Mouse (Mus musculus) stomach, postnatal 0 days (tissue): Measurements from ENCODE around the gene Gga1. TPM values are rescaled to one million over a fixed set of nuclear protein-coding genes. Genes with fewer than 3 reads are reported as not detected.

Source experiments
- ATAC-seq: fragments of 200-750 bp; cut with Nextera tagmentation; 2 replicates; pipeline ENCODE4 v1.8.0; 2017; ENCODE audit not compliant: low FRiP score, low TSS enrichment
- DNase-seq: peaks from one replicate; pipeline ENCODE4 v3.0.0-alpha.2; 2016; ENCODE audit warnings: low spot score
- H3K27ac ChIP-seq: fragments of 300-500 bp; sonication (generic); replicated peaks from 2 replicates; pipeline ENCODE4 v1.5.1; 2014; ENCODE audit warnings: mild to moderate bottlenecking, control low read depth
- H3K27me3 ChIP-seq: fragments of 300-500 bp; sonication (generic); 2 replicates; pipeline ENCODE4 v1.6.1; 2014; ENCODE audit warnings: low read length; ENCODE audit not compliant: control insufficient read depth, insufficient read depth
- H3K36me3 ChIP-seq: fragments of 300-500 bp; sonication (generic); 2 replicates; pipeline ENCODE4 v1.6.1; 2014; ENCODE audit warnings: low read length, mixed read lengths; ENCODE audit not compliant: control insufficient read depth, insufficient read depth
- H3K4me1 ChIP-seq: fragments of 300-500 bp; sonication (generic); replicated peaks from 2 replicates; pipeline ENCODE4 v1.6.1; 2014; ENCODE audit warnings: antibody characterized with exemption; ENCODE audit not compliant: control insufficient read depth, insufficient read depth
- H3K4me2 ChIP-seq: fragments of 300-500 bp; sonication (generic); replicated peaks from 2 replicates; pipeline ENCODE4 v1.6.1; 2014; ENCODE audit warnings: low read depth, mild to moderate bottlenecking, control low read depth, moderate library complexity
- H3K4me3 ChIP-seq: fragments of 300-500 bp; sonication (generic); 2 replicates; pipeline ENCODE4 v1.5.1; 2014; ENCODE audit warnings: low read depth, low read length, control low read depth
- H3K9ac ChIP-seq: fragments of 300-500 bp; sonication (generic); 2 replicates; pipeline ENCODE4 v1.6.1; 2014; ENCODE audit warnings: mild to moderate bottlenecking, low read length, control low read depth, mixed read lengths
- H3K9me3 ChIP-seq: fragments of 300-500 bp; sonication (generic); 2 replicates; pipeline ENCODE4 v1.6.1; 2016; ENCODE audit warnings: low read length; ENCODE audit not compliant: control insufficient read depth
- CTCF ChIP-seq: IDR thresholded peaks from 2 replicates; pipeline ENCODE4 v1.5.1; 2016; ENCODE audit warnings: antibody characterized with exemption, low read depth, mild to moderate bottlenecking, moderate library complexity
- EP300 ChIP-seq: optimal IDR thresholded peaks from 2 replicates; pipeline ENCODE3; 2016; ENCODE audit warnings: antibody characterized with exemption
- WGBS: fragments of 180-500 bp; shearing (Covaris S2); extraction: QIAGEN DNeasy Blood & Tissue Kit; methylation state at CpG from one replicate; pipeline ENCODE4 v1.1.7; 2014; 5-methylcytosine and 5-hydroxymethylcytosine counted together
- polyA plus RNA-seq: library from polyadenylated mRNA; unstranded; fragments of >200 nt; fragmentation: Nextera tagmentation; extraction: Ambion mirVana; gene quantifications from 2 replicates; pipeline ENCODE4 v1.2.1, GENCODE M21; 2015

The Gga1 gene
- polyA plus RNA-seq, 1 experiment from 2014 or later: 35.6 TPM

GRCm38 (mm10) chr15:78927021-78927787 lies 50.2 kb downstream of the Gga1 start:
- peak overlapping the region; percentile 94 for H3K27ac ChIP-seq
- ATAC-seq (no peak), DNase-seq (no peak)
- peaks cover 5% of the 10 kb centered on the region; the same call in 1 of the 2 replicates for H3K4me1 ChIP-seq
- TF ChIP-seq CTCF: no peak
- no peak for TF ChIP-seq EP300
- peak overlapping the region; percentile 70 for H3K9ac ChIP-seq
- no peaks in the 10 kb centered on the region for H3K9me3 ChIP-seq
- WGBS: 9% methylated on average over 15 of the region's 15 CpGs
- peak overlapping the region; percentile 72 for H3K4me2 ChIP-seq
- peaks cover 7% of the 10 kb centered on the region; the same call in 1 of the 2 replicates for H3K36me3 ChIP-seq
- H3K4me3 ChIP-seq: peak overlapping the region; percentile 56
- H3K27me3 ChIP-seq: no peaks in the 10 kb centered on the region

- H3K9me3 ChIP-seq: no peaks in the 10 kb centered on the region
- peak overlapping the region; percentile 94 for H3K27ac ChIP-seq
- H3K4me3 ChIP-seq: peak overlapping the region; percentile 56
- peaks cover 5% of the 10 kb centered on the region; the same call in 1 of the 2 replicates for H3K4me1 ChIP-seq
- TF ChIP-seq CTCF: no peak
- TF ChIP-seq EP300: no peak
- DNase-seq: peak; percentile 89
- ATAC-seq: peak; percentile 66; the same call in 1 of the 2 replicates
- peak overlapping the region; percentile 72 for H3K4me2 ChIP-seq
- no peaks in the 10 kb centered on the region for H3K27me3 ChIP-seq
- under 1% methylated on average over 33 of the region's 35 CpGs for WGBS
- H3K9ac ChIP-seq: peak overlapping the region; percentile 70
- H3K36me3 ChIP-seq: peaks cover 7% of the 10 kb centered on the region; the same call in 1 of the 2 replicates
Measured at GRCm38 (mm10) chr15:78927788-78928457, 50.9 kb downstream of the Gga1 start.

DNA sequence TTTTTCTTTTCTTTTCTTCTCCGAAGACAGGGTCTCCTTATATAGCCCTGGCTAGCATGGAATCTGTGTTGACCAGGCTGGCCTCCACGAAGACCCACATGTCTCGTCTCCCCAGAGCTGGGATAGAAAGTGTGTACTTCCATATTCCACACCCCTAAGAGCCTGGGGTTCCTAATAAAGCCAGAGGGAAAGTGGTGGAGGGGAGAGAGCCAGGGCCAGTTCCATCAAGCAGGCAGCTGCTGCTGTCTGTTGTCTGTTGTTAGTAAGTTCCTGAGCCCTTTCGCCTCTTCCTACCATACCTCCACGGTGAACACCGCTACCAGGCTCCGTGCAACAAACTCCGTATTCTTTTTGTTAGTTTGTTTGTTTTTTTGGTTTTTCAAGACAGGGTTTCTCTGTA lies 51.5 kb downstream of the Gga1 start:
- Histone ChIP-seq H3K9ac (peak overlapping the region; percentile 27; the same call in 1 of the 2 replicates), H3K4me1 (peaks cover 5% of the 10 kb centered on the region; the same call in 1 of the 2 replicates), H3K27me3 (no peaks in the 10 kb centered on the region), H3K9me3 (no peaks in the 10 kb centered on the region), H3K27ac (peak overlapping the region; percentile 49; the same call in 1 of the 2 replicates), H3K36me3 (peaks cover 7% of the 10 kb centered on the region; the same call in 1 of the 2 replicates), H3K4me2 (peak overlapping the region; percentile 72), H3K4me3 (no peak overlapping the region)
- ATAC-seq (no peak), DNase-seq (no peak)
- TF ChIP-seq CTCF (no peak), EP300 (no peak)
- WGBS: 37% methylated on average over 8 of the region's 8 CpGs

GRCm38 (mm10) chr15:78930192-78930706 lies 53.3 kb downstream of the Gga1 start:
- ATAC-seq: no peak
- Histone ChIP-seq H3K4me1 (peaks cover 5% of the 10 kb centered on the region; the same call in 1 of the 2 replicates), H3K4me3 (no peak overlapping the region), H3K4me2 (no peak overlapping the region), H3K9me3 (no peaks in the 10 kb centered on the region), H3K9ac (no peak overlapping the region), H3K27ac (no peak overlapping the region), H3K27me3 (no peaks in the 10 kb centered on the region), H3K36me3 (peaks cover 7% of the 10 kb centered on the region; the same call in 1 of the 2 replicates)
- TF ChIP-seq CTCF: no peak
- no peak for TF ChIP-seq EP300
- WGBS: 90% methylated on average over 6 of the region's 6 CpGs
- no peak for DNase-seq

DNA sequence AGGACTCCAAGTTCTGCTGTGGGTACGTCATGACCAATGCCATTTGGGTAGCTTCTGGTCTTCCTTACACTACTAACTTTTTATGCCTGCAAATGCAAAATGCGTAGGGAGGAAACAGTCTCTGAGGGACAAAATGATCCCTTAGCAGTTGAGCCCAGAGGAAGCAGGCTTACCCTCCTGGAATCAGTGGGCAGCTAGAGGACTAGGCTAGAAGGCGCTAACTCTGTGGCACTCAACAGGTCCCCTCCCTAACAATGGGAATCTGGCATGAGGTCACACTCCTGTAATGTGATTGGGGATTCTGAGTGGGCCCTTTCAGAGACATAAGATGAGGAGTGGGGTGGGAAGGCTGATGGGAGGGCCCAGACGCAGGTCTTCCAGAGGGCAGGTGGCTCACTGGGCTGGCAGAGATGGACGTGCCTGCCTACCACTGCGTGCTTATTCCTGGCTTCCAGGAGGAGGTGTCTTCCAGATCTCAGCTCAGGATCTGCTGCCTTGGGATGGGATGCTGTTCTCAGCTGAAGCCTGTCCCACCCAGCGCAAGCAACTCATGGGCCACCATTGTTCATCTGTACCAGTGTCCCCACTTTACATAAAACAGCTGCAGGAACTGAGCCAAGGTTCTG lies 53.9 kb downstream of the Gga1 start:
- Histone ChIP-seq H3K9ac (no peak overlapping the region), H3K27me3 (no peaks in the 10 kb centered on the region), H3K36me3 (peaks cover 7% of the 10 kb centered on the region; the same call in 1 of the 2 replicates), H3K27ac (0 out of 2 replicates have a peak overlapping the region, but pooled peaks have one; percentile 1), H3K4me2 (no peak overlapping the region), H3K9me3 (no peaks in the 10 kb centered on the region), H3K4me3 (no peak overlapping the region), H3K4me1 (peaks cover 3% of the 10 kb centered on the region; the same call in 1 of the 2 replicates)
- 73% methylated on average over 7 of the region's 7 CpGs for WGBS
- ATAC-seq (no peak), DNase-seq (no peak)
- TF ChIP-seq EP300 (no peak), CTCF (no peak)
